Mouse (Mus musculus): Measurements from ENCODE around the gene Cbr4.

Gene Cbr4

GRCm38 (mm10) chr8:61487597-61488156 is at the start of gene Cbr4:
Cbr4 (plus strand) TSS chr8:61487734.
- DNase-seq (ENCODE audit: low spot score) = peak; percentile 91

- DNase-seq (ENCODE audit: low spot score) = no peak
These were observed 44.5 kb upstream of the Cbr4 start for GRCm38 (mm10) chr8:61442988-61443387.

GRCm38 (mm10) chr8:61444358-61444757 is 43.2 kb upstream of the Cbr4 start:
- DNase-seq (ENCODE audit: low spot score) = no peak

- DNase-seq (ENCODE audit: low spot score) = no peak
These were observed 41.2 kb upstream of the Cbr4 start for GRCm38 (mm10) chr8:61446329-61446728.

GRCm38 (mm10) chr8:61448100-61448499 is 39.4 kb upstream of the Cbr4 start:
- no peak for DNase-seq (ENCODE audit: low spot score)

GRCm38 (mm10) chr8:61448881-61449280 is 38.7 kb upstream of the Cbr4 start:
- DNase-seq (ENCODE audit: low spot score) = no peak

- DNase-seq (ENCODE audit: low spot score) = no peak
These were observed 36.5 kb upstream of the Cbr4 start for GRCm38 (mm10) chr8:61450916-61451575.

- DNase-seq (ENCODE audit: low spot score) = no peak
These were observed 35.7 kb upstream of the Cbr4 start for GRCm38 (mm10) chr8:61451721-61452337.

- no peak for DNase-seq (ENCODE audit: low spot score)
These were observed 27.8 kb upstream of the Cbr4 start for GRCm38 (mm10) chr8:61459763-61460162.

- DNase-seq (ENCODE audit: low spot score) = no peak
These were observed 25.3 kb upstream of the Cbr4 start for GRCm38 (mm10) chr8:61462221-61462620.

- DNase-seq (ENCODE audit: low spot score) = no peak
These were observed 23.1 kb upstream of the Cbr4 start for GRCm38 (mm10) chr8:61464393-61464792.

- no peak for DNase-seq (ENCODE audit: low spot score)
These were observed 20.6 kb upstream of the Cbr4 start for GRCm38 (mm10) chr8:61466696-61467552.

GRCm38 (mm10) chr8:61467553-61467815 is 20.1 kb upstream of the Cbr4 start:
- DNase-seq (ENCODE audit: low spot score) = no peak

- no peak for DNase-seq (ENCODE audit: low spot score)
These were observed 17.3 kb upstream of the Cbr4 start for GRCm38 (mm10) chr8:61470213-61470612.

- no peak for DNase-seq (ENCODE audit: low spot score)
These were observed 12.3 kb upstream of the Cbr4 start for GRCm38 (mm10) chr8:61475251-61475673.

- DNase-seq (ENCODE audit: low spot score) = no peak
These were observed 11.4 kb upstream of the Cbr4 start for GRCm38 (mm10) chr8:61476160-61476559.

GRCm38 (mm10) chr8:61478150-61478549 is 9.4 kb upstream of the Cbr4 start:
- DNase-seq (ENCODE audit: low spot score) = no peak

GRCm38 (mm10) chr8:61478793-61479192 is 8.7 kb upstream of the Cbr4 start:
- no peak for DNase-seq (ENCODE audit: low spot score)

GRCm38 (mm10) chr8:61479506-61480214 is 7.9 kb upstream of the Cbr4 start:
- DNase-seq (ENCODE audit: low spot score) = no peak

GRCm38 (mm10) chr8:61480260-61480967 is 7.1 kb upstream of the Cbr4 start:
- DNase-seq (ENCODE audit: low spot score) = no peak

GRCm38 (mm10) chr8:61486923-61487529 is 508 bp upstream of the Cbr4 start:
- no peak for DNase-seq (ENCODE audit: low spot score)

All from c-Kit-positive CD71-positive TER-119-positive erythroid progenitor cells, embryonic 14.5 days (primary cell).